Mouse (Mus musculus) G1E-ER4 (cell line): Measurements from ENCODE around the gene Krt8. TPM values are rescaled to one million over a fixed set of nuclear protein-coding genes. Genes with fewer than 3 reads are reported as not detected.

Experiments used
- GATA1 ChIP-seq: IDR thresholded peaks from one replicate; pipeline ENCODE4 v1.8.0; 2012; ENCODE audit warnings: low read length, inconsistent platforms
- polyA plus RNA-seq: library from polyadenylated mRNA; stranded (reverse); fragments of >175 nt; gene quantifications from 2 replicates; pipeline ENCODE4 v1.2.3, GENCODE M21; 2012

The Krt8 gene
- polyA plus RNA-seq = not detected in 2 replicates

- TF ChIP-seq GATA1 = no peak
Observed at GRCm38 (mm10) chr15:102004189-102004588, at the start of gene Krt8. Krt8 (minus strand) TSS chr15:102004482.

- TF ChIP-seq GATA1 = no peak
Observed at GRCm38 (mm10) chr15:102051920-102052683, 47.8 kb upstream of the Krt8 start.

- TF ChIP-seq GATA1 = no peak
Observed at GRCm38 (mm10) chr15:102049871-102050270, 45.6 kb upstream of the Krt8 start.

GRCm38 (mm10) chr15:102048006-102048405 is 43.7 kb upstream of the Krt8 start:
- TF ChIP-seq GATA1 = no peak

- TF ChIP-seq GATA1 = no peak
Observed at GRCm38 (mm10) chr15:102045691-102046090, 41.4 kb upstream of the Krt8 start.

- TF ChIP-seq GATA1 = no peak
Observed at GRCm38 (mm10) chr15:102044745-102045144, 40.5 kb upstream of the Krt8 start.

GRCm38 (mm10) chr15:102041951-102042350 is 37.7 kb upstream of the Krt8 start:
- no peak for TF ChIP-seq GATA1

GRCm38 (mm10) chr15:102040277-102040676 is 36.0 kb upstream of the Krt8 start:
- no peak for TF ChIP-seq GATA1

GRCm38 (mm10) chr15:102034121-102035053 is 30.1 kb upstream of the Krt8 start:
- no peak for TF ChIP-seq GATA1

- TF ChIP-seq GATA1 = no peak
Observed at GRCm38 (mm10) chr15:102028040-102028439, 23.8 kb upstream of the Krt8 start, which contains the start of gene Krt18. Krt18 (plus strand) TSS chr15:102028180.

- TF ChIP-seq GATA1 = no peak
Observed at GRCm38 (mm10) chr15:102026430-102026829, 22.1 kb upstream of the Krt8 start.

- TF ChIP-seq GATA1 = no peak
Observed at GRCm38 (mm10) chr15:102025136-102025872, 21.0 kb upstream of the Krt8 start.

- TF ChIP-seq GATA1 = no peak
Observed at GRCm38 (mm10) chr15:102023888-102024287, 19.6 kb upstream of the Krt8 start.

GRCm38 (mm10) chr15:102022481-102022880 is 18.2 kb upstream of the Krt8 start:
- TF ChIP-seq GATA1 = no peak

GRCm38 (mm10) chr15:102017918-102018463 is 13.7 kb upstream of the Krt8 start:
- no peak for TF ChIP-seq GATA1
